Mouse (Mus musculus) lung, embryonic 14.5 days (tissue): ENCODE results near the gene Sptbn1. TPM values are rescaled to one million over a fixed set of nuclear protein-coding genes. Genes with fewer than 3 reads are reported as not detected.

Source experiments
- ATAC-seq: fragments of 200-750 bp; cut with Nextera tagmentation; 2 replicates; pipeline ENCODE4 v1.8.0; 2017; ENCODE audit warnings: mild to moderate bottlenecking, moderate TSS enrichment, moderate library complexity; ENCODE audit not compliant: insufficient read depth
- DNase-seq: peaks from one replicate; pipeline ENCODE4 v3.0.0-alpha.2; 2015
- H3K27ac ChIP-seq: fragments of 300-500 bp; sonication (generic); 2 replicates; pipeline ENCODE4 v1.5.1; 2014; ENCODE audit warnings: low read depth, mild to moderate bottlenecking, moderate library complexity
- H3K27me3 ChIP-seq: fragments of 300-500 bp; sonication (generic); 2 replicates; pipeline ENCODE4 v1.6.1; 2014; ENCODE audit warnings: low read length, control low read depth; ENCODE audit not compliant: insufficient read depth
- H3K36me3 ChIP-seq: fragments of 300-500 bp; sonication (generic); 2 replicates; pipeline ENCODE4 v1.6.1; 2014; ENCODE audit warnings: control low read depth; ENCODE audit not compliant: insufficient read depth
- H3K4me1 ChIP-seq: fragments of 300-500 bp; sonication (generic); 2 replicates; pipeline ENCODE4 v1.6.1; 2014; ENCODE audit warnings: antibody characterized with exemption, control low read depth; ENCODE audit not compliant: insufficient read depth
- H3K4me2 ChIP-seq: fragments of 300-500 bp; sonication (generic); 2 replicates; pipeline ENCODE4 v1.6.1; 2014; ENCODE audit warnings: mild to moderate bottlenecking
- H3K4me3 ChIP-seq: fragments of 300-500 bp; sonication (generic); 2 replicates; pipeline ENCODE4 v1.5.1; 2014; ENCODE audit warnings: low read depth, low read length
- H3K9ac ChIP-seq: fragments of 300-500 bp; sonication (generic); 2 replicates; pipeline ENCODE4 v1.6.1; 2014
- H3K9me3 ChIP-seq: fragments of 300-500 bp; sonication (generic); 2 replicates; pipeline ENCODE4 v1.6.1; 2016; ENCODE audit warnings: low read depth, low read length, control low read depth
- CTCF ChIP-seq: IDR thresholded peaks from 2 replicates; pipeline ENCODE4 v1.5.1; 2016; ENCODE audit warnings: antibody characterized with exemption, low read depth
- WGBS: fragments of 180-500 bp; shearing (Covaris S2); extraction: QIAGEN DNeasy Blood & Tissue Kit; methylation state at CpG from one replicate; pipeline ENCODE4 v1.1.7; 2014; 5-methylcytosine and 5-hydroxymethylcytosine counted together
- polyA plus RNA-seq: library from polyadenylated mRNA; unstranded; fragments of >200 nt; fragmentation: Nextera tagmentation; extraction: Ambion mirVana; gene quantifications from 2 replicates; pipeline ENCODE4 v1.2.1, GENCODE M21; 2014

Gene Sptbn1
- polyA plus RNA-seq, 1 experiment from 2014 or later = 168 TPM

DNA sequence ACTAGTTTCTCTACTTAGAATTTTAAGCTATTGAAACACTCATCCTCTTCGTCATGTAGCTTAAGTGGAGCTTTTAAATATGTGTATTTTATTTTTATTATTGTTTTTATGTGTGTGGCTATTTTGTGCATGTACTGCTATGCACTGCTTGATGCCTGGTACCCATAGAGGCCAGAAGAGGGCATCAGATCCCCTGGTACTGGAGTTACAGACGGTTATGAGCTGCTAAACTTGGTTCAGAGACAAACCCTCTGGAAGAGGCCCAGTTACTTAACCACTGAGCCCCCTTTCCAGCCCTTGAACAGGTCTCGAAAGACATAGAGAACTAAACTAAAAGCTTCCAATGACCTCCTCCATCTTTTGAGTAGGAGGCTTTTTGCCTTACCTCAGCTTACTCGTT, 30.0 kb downstream of the Sptbn1 start:
- TF ChIP-seq CTCF = peak; percentile 62
- ATAC-seq = peak; percentile 43; the same call in 1 of the 2 replicates
- Histone ChIP-seq H3K4me1 (peaks cover 12% of the 10 kb centered on the region), H3K9ac (no peak overlapping the region), H3K4me2 (no peak overlapping the region), H3K27ac (no peak overlapping the region), H3K36me3 (peaks cover 18% of the 10 kb centered on the region; the same call in 1 of the 2 replicates), H3K4me3 (no peak overlapping the region), H3K9me3 (no peaks in the 10 kb centered on the region), H3K27me3 (no peaks in the 10 kb centered on the region)
- DNase-seq = peak; percentile 64
- WGBS = 67% methylated on average over 4 of the region's 4 CpGs

DNA sequence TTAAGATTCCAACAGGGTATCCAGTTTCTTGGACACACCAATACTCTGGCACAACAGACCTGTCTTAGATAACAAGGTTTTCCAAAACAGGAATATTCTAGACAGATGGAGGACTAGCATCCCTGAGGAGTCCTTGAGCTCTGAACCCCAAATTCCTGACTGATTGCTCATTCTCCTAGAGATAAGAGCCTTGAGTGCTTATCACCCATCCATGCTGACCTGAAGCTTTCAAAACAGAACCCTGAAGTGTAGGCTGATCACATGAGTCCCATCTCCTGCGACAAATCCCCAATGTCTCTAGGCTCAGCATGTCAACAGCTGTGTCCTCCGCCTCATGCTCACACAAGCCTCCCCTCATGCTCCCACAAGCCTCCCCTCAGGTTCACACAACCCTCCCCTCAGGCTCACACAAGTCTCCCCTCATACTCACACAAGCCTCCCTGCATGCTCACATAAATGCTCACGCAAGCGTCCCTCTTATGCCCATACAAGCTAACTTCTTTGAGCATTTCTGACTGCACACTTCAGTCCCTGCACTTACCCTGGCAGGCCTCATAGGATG, 31.2 kb downstream of the Sptbn1 start:
- H3K4me2 ChIP-seq = no peak overlapping the region
- H3K9ac ChIP-seq = no peak overlapping the region
- no peak for TF ChIP-seq CTCF
- no peaks in the 10 kb centered on the region for H3K27me3 ChIP-seq
- H3K4me3 ChIP-seq = no peak overlapping the region
- no peak for DNase-seq
- no peaks in the 10 kb centered on the region for H3K9me3 ChIP-seq
- H3K27ac ChIP-seq = no peak overlapping the region; the same call in 1 of the 2 replicates
- H3K36me3 ChIP-seq = peaks cover 18% of the 10 kb centered on the region; the same call in 1 of the 2 replicates
- WGBS = 69% methylated on average over 4 of the region's 4 CpGs
- peaks cover 6% of the 10 kb centered on the region for H3K4me1 ChIP-seq
- ATAC-seq = no peak

DNA sequence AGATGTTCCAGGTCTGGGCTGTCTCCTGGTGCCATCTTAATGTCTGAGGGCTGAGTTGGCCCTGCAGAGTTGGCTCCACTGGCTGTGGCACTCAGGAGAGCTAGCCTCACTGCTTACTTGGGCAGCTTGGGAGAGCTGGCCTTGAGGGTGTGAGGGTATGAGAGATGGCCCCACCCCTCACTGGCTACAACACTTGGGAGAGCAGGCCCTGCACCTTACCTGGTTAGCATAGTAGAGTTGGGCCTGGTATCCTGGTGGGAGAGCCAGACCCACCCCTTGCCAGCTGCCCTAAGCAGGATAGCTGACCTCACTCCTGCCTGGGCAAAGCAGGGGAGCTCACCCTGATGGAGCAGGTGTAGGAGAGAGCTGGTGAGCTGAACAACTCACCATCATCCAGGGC, 32.3 kb downstream of the Sptbn1 start:
- no peak overlapping the region for H3K4me2 ChIP-seq
- ATAC-seq (no peak), DNase-seq (no peak)
- H3K9me3 ChIP-seq = no peaks in the 10 kb centered on the region
- H3K4me1 ChIP-seq = peaks cover 11% of the 10 kb centered on the region
- TF ChIP-seq CTCF = no peak
- H3K9ac ChIP-seq = no peak overlapping the region
- H3K27me3 ChIP-seq = no peaks in the 10 kb centered on the region
- no peak overlapping the region for H3K4me3 ChIP-seq
- H3K36me3 ChIP-seq = peaks cover 17% of the 10 kb centered on the region; the same call in 1 of the 2 replicates
- H3K27ac ChIP-seq = no peak overlapping the region

- Histone ChIP-seq H3K4me1 (peaks cover 14% of the 10 kb centered on the region), H3K9me3 (no peaks in the 10 kb centered on the region), H3K4me2 (no peak overlapping the region), H3K36me3 (peaks cover 13% of the 10 kb centered on the region; the same call in 1 of the 2 replicates), H3K4me3 (no peak overlapping the region), H3K27me3 (no peaks in the 10 kb centered on the region), H3K9ac (no peak overlapping the region), H3K27ac (no peak overlapping the region)
- DNase-seq (no peak), ATAC-seq (no peak)
- no peak for TF ChIP-seq CTCF
- WGBS = 90% methylated on average over 2 of the region's 2 CpGs
Measured at GRCm38 (mm10) chr11:30235218-30235617, 32.8 kb downstream of the Sptbn1 start.

GRCm38 (mm10) chr11:30233946-30234345, 34.0 kb downstream of the Sptbn1 start:
- WGBS = 88% methylated on average over 4 of the region's 4 CpGs
- Histone ChIP-seq H3K4me2 (no peak overlapping the region), H3K4me3 (no peak overlapping the region), H3K4me1 (peaks cover 15% of the 10 kb centered on the region), H3K27me3 (no peaks in the 10 kb centered on the region), H3K27ac (no peak overlapping the region), H3K36me3 (peaks cover 13% of the 10 kb centered on the region; the same call in 1 of the 2 replicates), H3K9ac (no peak overlapping the region), H3K9me3 (no peaks in the 10 kb centered on the region)
- TF ChIP-seq CTCF = no peak
- no peak for DNase-seq
- ATAC-seq = no peak

GRCm38 (mm10) chr11:30232082-30232481, 35.9 kb downstream of the Sptbn1 start:
- peak; percentile 97 for DNase-seq
- Histone ChIP-seq H3K36me3 (peaks cover 13% of the 10 kb centered on the region; the same call in 1 of the 2 replicates), H3K27me3 (no peaks in the 10 kb centered on the region), H3K9me3 (no peaks in the 10 kb centered on the region), H3K4me2 (no peak overlapping the region), H3K4me3 (no peak overlapping the region), H3K9ac (no peak overlapping the region), H3K27ac (no peak overlapping the region), H3K4me1 (peaks cover 15% of the 10 kb centered on the region)
- ATAC-seq = peak; percentile 79
- WGBS = 37% methylated on average over 2 of the region's 2 CpGs
- no peak for TF ChIP-seq CTCF

- peaks cover 8% of the 10 kb centered on the region; the same call in 1 of the 2 replicates for H3K36me3 ChIP-seq
- H3K4me1 ChIP-seq = peaks cover 15% of the 10 kb centered on the region
- no peaks in the 10 kb centered on the region for H3K9me3 ChIP-seq
- no peak overlapping the region for H3K4me2 ChIP-seq
- peak overlapping the region; percentile 76; the same call in 1 of the 2 replicates for H3K27ac ChIP-seq
- no peak for DNase-seq
- WGBS = 62% methylated on average over 3 of the region's 3 CpGs
- no peaks in the 10 kb centered on the region for H3K27me3 ChIP-seq
- ATAC-seq = peak; percentile 7; the same call in 1 of the 2 replicates
- H3K4me3 ChIP-seq = no peak overlapping the region
- TF ChIP-seq CTCF = no peak
- no peak overlapping the region for H3K9ac ChIP-seq
Measured at GRCm38 (mm10) chr11:30231336-30231735, 36.6 kb downstream of the Sptbn1 start.
